Mouse (Mus musculus): ENCODE results near the gene Ptpn6.

DNA sequence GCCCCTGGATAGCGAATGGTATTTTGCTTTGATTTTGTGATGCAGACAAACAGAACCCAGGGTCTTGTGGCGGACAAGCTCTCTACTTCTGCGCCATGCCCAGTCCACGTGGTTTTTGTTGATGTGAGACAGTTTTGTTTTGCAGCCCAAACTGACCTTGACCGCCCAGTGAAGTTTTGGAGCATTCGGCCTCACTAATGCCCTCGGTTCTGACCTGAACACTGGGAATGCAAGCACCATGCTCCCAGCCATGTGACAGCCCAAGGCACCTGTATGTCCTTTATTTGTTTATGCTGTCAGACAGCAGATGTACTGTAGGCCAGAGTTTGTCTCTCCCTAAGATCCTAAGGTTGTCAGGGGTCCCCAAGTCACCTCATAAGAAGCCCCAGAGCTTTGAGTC is 63.9 kb downstream of the Ptpn6 start:
- no peak for TF ChIP-seq CTCF (conservative IDR thresholded peaks at IDR 0.05; ENCODE audit: insufficient read depth, insufficient read length, low read depth, low read length)
- TF ChIP-seq POLR2A (IDR thresholded peaks at IDR 0.05; ENCODE audit: low read depth, low read length) = no peak

All from kidney, adult 2 months (tissue).